Mouse (Mus musculus) heart, adult 2 months (tissue): ENCODE data around the gene Sgip1. TPM values are rescaled to one million over a fixed set of nuclear protein-coding genes. Genes with fewer than 3 reads are reported as not detected.

Experiments used
- DNase-seq, 2 experiments: peaks; one replicate each; pipeline ENCODE4 v3.0.0; 2021
- H3K27ac ChIP-seq: fragments of 200-600 bp; 2 replicates; pipeline ENCODE4 v1.8.1; 2022
- H3K27me3 ChIP-seq: fragments of 200-500 bp; 2 replicates; pipeline ENCODE4 v1.6.1; 2012; ENCODE audit warnings: mild to moderate bottlenecking, low read length, inconsistent platforms, mixed read lengths; ENCODE audit not compliant: control insufficient read depth, insufficient read depth
- H3K36me3 ChIP-seq: fragments of 200-500 bp; 2 replicates; pipeline ENCODE4 v1.6.1; 2012; ENCODE audit warnings: low read length, inconsistent platforms; ENCODE audit not compliant: control insufficient read depth, insufficient read depth
- H3K4me1 ChIP-seq: fragments of 200-500 bp; 2 replicates; pipeline ENCODE4 v1.6.1; 2011; ENCODE audit warnings: low read length; ENCODE audit not compliant: control insufficient read depth, insufficient read depth
- H3K4me3 ChIP-seq: fragments of 200-600 bp; 2 replicates; pipeline ENCODE4 v1.8.1; 2022
- H3K79me2 ChIP-seq: fragments of 200-500 bp; replicated peaks from 2 replicates; pipeline ENCODE4 v1.6.1; 2012; ENCODE audit warnings: mild to moderate bottlenecking, inconsistent platforms, low read length, moderate library complexity, mixed read lengths; ENCODE audit not compliant: control insufficient read depth, insufficient read depth
- H3K9ac ChIP-seq: fragments of 200-500 bp; 2 replicates; pipeline ENCODE4 v1.6.1; 2012; ENCODE audit warnings: low read depth, mild to moderate bottlenecking, control low read depth, inconsistent platforms, low read length, mixed read lengths
- CTCF ChIP-seq: fragments of 200-600 bp; IDR thresholded peaks from 2 replicates; pipeline ENCODE4 v1.8.1; 2022; ENCODE audit warnings: antibody characterized with exemption, mild to moderate bottlenecking, moderate library complexity
- EP300 ChIP-seq: fragments of 200-500 bp; IDR thresholded peaks from 2 replicates; pipeline ENCODE4 v1.6.1; 2011; ENCODE audit warnings: low read depth, low read length, control low read depth; ENCODE audit not compliant: insufficient read depth
- POLR2A ChIP-seq: fragments of 200-500 bp; IDR thresholded peaks from 2 replicates; pipeline ENCODE4 v1.6.1; 2011; ENCODE audit warnings: mild to moderate bottlenecking, low read depth, low read length, control low read depth; ENCODE audit not compliant: insufficient read depth
- WGBS: fragments of 180-500 bp; shearing (Covaris S2); methylation state at CpG from one replicate; pipeline ENCODE4 v1.1.7; 2018; 5-methylcytosine and 5-hydroxymethylcytosine counted together
- intact Hi-C: fragments of 180-260 bp; cut with DNase I; formaldehyde crosslinking; loops from one replicate; pipeline ENCODE4 v1.15.1; 2025
- polyA plus RNA-seq: library from polyadenylated mRNA; depleted of rRNA; stranded (reverse); fragments of >200 nt; gene quantifications from 2 replicates; pipeline ENCODE4 v1.2.3, GENCODE M21; 2012
- total RNA-seq, 2 experiments: library from RNA; stranded (reverse); gene quantifications; 2 replicates each; pipeline ENCODE4 v1.2.3; 2021

The Sgip1 gene
- total and polyA plus RNA-seq, 3 experiments, result 0.57 to 2.0 (median 1.7) TPM

- H3K36me3 ChIP-seq, result no peaks in the 10 kb centered on the region
- H3K4me3 ChIP-seq, result no peak overlapping the region
- H3K27me3 ChIP-seq, result no peaks in the 10 kb centered on the region
- WGBS, result 53% methylated on average over 7 of the region's 7 CpGs
- H3K27ac ChIP-seq, result no peak overlapping the region
- no peak overlapping the region for H3K9ac ChIP-seq
- no peak for DNase-seq
- no peaks in the 10 kb centered on the region for H3K79me2 ChIP-seq
- intact Hi-C loops, result no loop called here
- TF ChIP-seq EP300 (no peak), POLR2A (no peak), CTCF (no peak)
- no peaks in the 10 kb centered on the region for H3K4me1 ChIP-seq
Measured at GRCm38 (mm10) chr4:102907843-102908427, 166.8 kb downstream of the Sgip1 start.

DNA sequence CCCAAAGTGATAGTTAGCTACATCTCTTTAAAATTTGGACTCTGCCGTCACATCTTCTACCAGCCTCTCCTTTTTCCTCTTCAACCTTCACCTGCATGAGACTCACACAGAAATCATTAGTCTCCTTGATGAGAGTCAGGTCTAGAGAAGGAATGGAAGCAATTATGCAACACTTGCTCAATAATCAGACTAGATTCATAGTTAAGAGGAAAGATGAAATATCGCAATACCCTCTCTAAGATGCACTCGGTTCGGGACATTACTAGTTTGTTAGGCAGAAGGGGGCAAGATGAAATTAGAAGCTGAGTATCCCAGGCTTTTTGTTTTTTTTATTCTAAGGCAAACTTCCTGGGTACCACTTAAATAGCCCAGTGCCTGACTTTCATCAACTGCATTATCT is 169.1 kb downstream of the Sgip1 start:
- H3K36me3 ChIP-seq, result no peaks in the 10 kb centered on the region
- no peaks in the 10 kb centered on the region for H3K79me2 ChIP-seq
- 92% methylated on average over 4 of the region's 4 CpGs for WGBS
- TF ChIP-seq POLR2A, result no peak
- H3K4me3 ChIP-seq, result no peak overlapping the region
- H3K9ac ChIP-seq, result no peak overlapping the region
- DNase-seq, result no peak
- intact Hi-C loops, result no loop called here
- no peaks in the 10 kb centered on the region for H3K4me1 ChIP-seq
- no peaks in the 10 kb centered on the region for H3K27me3 ChIP-seq
- no peak overlapping the region for H3K27ac ChIP-seq

GRCm38 (mm10) chr4:102913176-102913575 is 172.1 kb downstream of the Sgip1 start:
- TF ChIP-seq EP300 (no peak), CTCF (no peak), POLR2A (no peak)
- intact Hi-C loops, result no loop called here
- WGBS, result 66% methylated on average over 3 of the region's 3 CpGs

DNA sequence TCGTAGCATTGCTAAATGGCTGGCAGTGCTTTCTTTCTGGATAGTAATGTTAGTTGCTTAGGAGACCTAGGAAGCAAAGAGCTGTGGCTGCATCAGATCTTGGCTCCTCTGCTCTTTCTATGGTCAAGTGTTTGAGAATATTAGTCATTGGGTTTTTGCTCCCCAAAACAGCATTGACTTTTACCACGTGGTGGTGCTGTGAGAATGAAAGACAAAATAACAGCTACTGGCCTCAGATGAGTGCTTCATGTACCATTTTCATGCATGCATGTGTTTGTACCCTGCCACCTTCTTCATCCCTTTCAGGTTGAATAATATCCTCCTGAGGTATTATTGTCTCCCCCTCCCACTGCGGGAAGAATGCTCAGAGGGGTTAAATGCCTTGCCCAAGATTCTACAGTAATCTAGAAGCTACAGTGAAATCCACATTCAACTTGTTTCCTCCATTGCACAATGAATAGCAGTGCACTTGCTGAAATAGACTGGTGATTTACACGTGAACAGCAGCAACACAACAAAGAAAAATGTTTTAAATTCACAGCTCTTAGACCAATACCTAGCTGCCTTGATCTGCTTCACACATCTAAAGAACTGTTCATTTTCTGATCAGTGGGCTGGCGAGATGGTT is 172.7 kb downstream of the Sgip1 start:
- DNase-seq, result no peak
- WGBS, result 66% methylated on average over 5 of the region's 5 CpGs
- Histone ChIP-seq H3K9ac (no peak overlapping the region), H3K79me2 (no peaks in the 10 kb centered on the region), H3K27me3 (no peaks in the 10 kb centered on the region), H3K36me3 (no peaks in the 10 kb centered on the region), H3K27ac (no peak overlapping the region), H3K4me1 (no peaks in the 10 kb centered on the region), H3K4me3 (no peak overlapping the region)
- intact Hi-C loops, result no loop called here
- TF ChIP-seq POLR2A (no peak), CTCF (0 out of 2 replicates have a peak, but pooled peaks have one; percentile 4)

More at GRCm38 (mm10) chr4:102913176-102913575, 172.1 kb downstream of the Sgip1 start:
- no peaks in the 10 kb centered on the region for H3K79me2 ChIP-seq
- H3K4me1 ChIP-seq, result no peaks in the 10 kb centered on the region
- no peaks in the 10 kb centered on the region for H3K27me3 ChIP-seq
- no peak overlapping the region for H3K9ac ChIP-seq
- no peak overlapping the region for H3K4me3 ChIP-seq
- no peak for DNase-seq
- H3K27ac ChIP-seq, result no peak overlapping the region
- no peaks in the 10 kb centered on the region for H3K36me3 ChIP-seq

GRCm38 (mm10) chr4:102918191-102918590 is 177.1 kb downstream of the Sgip1 start:
- DNase-seq, result no peak
- 91% methylated on average over 1 of the region's 1 CpGs for WGBS
- TF ChIP-seq POLR2A, result no peak
- no peak for TF ChIP-seq EP300
- TF ChIP-seq CTCF, result no peak
- no peaks in the 10 kb centered on the region for H3K36me3 ChIP-seq
- H3K27ac ChIP-seq, result no peak overlapping the region
- no peaks in the 10 kb centered on the region for H3K79me2 ChIP-seq
- H3K27me3 ChIP-seq, result no peaks in the 10 kb centered on the region
- no peaks in the 10 kb centered on the region for H3K4me1 ChIP-seq
- no peak overlapping the region for H3K9ac ChIP-seq
- intact Hi-C loops, result no loop called here
- H3K4me3 ChIP-seq, result no peak overlapping the region

GRCm38 (mm10) chr4:102929491-102929890 is 188.4 kb downstream of the Sgip1 start:
- intact Hi-C loops, result no loop called here
- Histone ChIP-seq H3K4me3 (no peak overlapping the region), H3K27ac (no peak overlapping the region), H3K27me3 (no peaks in the 10 kb centered on the region), H3K79me2 (no peaks in the 10 kb centered on the region), H3K4me1 (no peaks in the 10 kb centered on the region), H3K36me3 (no peaks in the 10 kb centered on the region), H3K9ac (no peak overlapping the region)
- TF ChIP-seq POLR2A, result no peak
- no peak for DNase-seq
- WGBS, result 27% methylated on average over 3 of the region's 4 CpGs
